In genomic region chr3:123781581-123781980, GRCm38 (mm10) we compare ENCODE assay signal across 20 mouse cellular contexts.
DNase-seq lines count a peak whose midpoint lies in the region; ATAC-seq and TF ChIP-seq lines count a peak whose summit lies in the region.
"Had no signal": no experiment of that assay in that cellular context is flagged by ENCODE, and none has a peak within 500 bp of the region (broad histone marks: within the 10 kb centered on the region; RNA-seq: fewer than 3 reads in every experiment).

No protein-coding gene starts in this region.

- H3K79me2 ChIP-seq in CH12.LX (replicated peaks; ENCODE audit: control insufficient read depth, extremely low read depth, insufficient read depth, poor library complexity, severe bottlenecking) = no peaks in the 10 kb centered on the region

- no peaks in the 10 kb centered on the region for H3K9me3 ChIP-seq in CH12.LX (replicated peaks; ENCODE audit: low read length)

- peak; percentile 51; the same call in 1 of the 2 replicates for TF ChIP-seq EP300 in CH12.LX (IDR thresholded peaks at IDR 0.05; ENCODE audit: low read length)

- no peak for ATAC-seq in granulocyte monocyte progenitor cell, adult 5-6 weeks (replicated peaks; ENCODE audit: poor library complexity, severe bottlenecking)
- ATAC-seq: activated CD4-positive, CD25-positive, alpha-beta regulatory T cell, adult 4 months; CD4-positive, CD25-positive, alpha-beta regulatory T cell, adult 4 months; Patski had no signal

- no peak overlapping the region for H3K4me3 ChIP-seq in CH12.LX (replicated peaks in 1 of 3; ENCODE audit: low read depth in 2 of 3, low read length in 2 of 3, poor library complexity in 1 of 3)

- no peak overlapping the region for H3K9ac ChIP-seq in CH12.LX (ENCODE audit: insufficient read depth, low read depth)

- no peak for TF ChIP-seq RAD21 in CH12.LX (IDR thresholded peaks at IDR 0.05; ENCODE audit: low read depth, low read length)

- dilution Hi-C loops in CH12.LX (cut with MboI; ENCODE audit: extremely low pct_ligation_motif_present, extremely low pct_unique_long_range_greater_than_20kb, low sequenced_read_pairs) = no loop called here

- no peak for TF ChIP-seq POLR2A in CH12.LX (IDR thresholded peaks at IDR 0.05; ENCODE audit: low read depth, low read length)

- H3K27me3 ChIP-seq in CH12.LX (replicated peaks) = no peaks in the 10 kb centered on the region
- H3K27me3 ChIP-seq: Patski had no signal

- H3K27ac ChIP-seq in CH12.LX (ENCODE audit: insufficient read depth, low read depth) = no peak overlapping the region

- H3K36me3 ChIP-seq in CH12.LX (replicated peaks in 1 of 2; ENCODE audit: control insufficient read depth in 1 of 2, insufficient read depth in 1 of 2, low read length in 1 of 2) = no peaks in the 10 kb centered on the region
- H3K36me3 ChIP-seq: G1E had no signal

- in situ Hi-C loops in CH12.LX (cut with MboI; ENCODE audit: low pct_ligation_motif_present, low pct_unique_long_range_greater_than_20kb, low sequenced_read_pairs) = no loop called here

- H3K4me1 ChIP-seq in CH12.LX (ENCODE audit: control insufficient read depth in 1 of 2, insufficient read depth in 2 of 2) = no peaks in the 10 kb centered on the region

- no peak for TF ChIP-seq CTCF in CH12.LX (conservative IDR thresholded peaks at IDR 0.05 in 1 of 2, IDR thresholded peaks at IDR 0.05 in 1 of 2; ENCODE audit: low read depth in 2 of 2, low read length in 2 of 2)

- H3K4me2 ChIP-seq in CH12.LX (ENCODE audit: insufficient read depth, low read depth, poor library complexity, severe bottlenecking) = no peak overlapping the region

- peak; percentile 24 for DNase-seq in 416B (ENCODE audit: low read depth)
- DNase-seq in CH12.LX (ENCODE audit: extremely low read depth) = peak; percentile 17
- DNase-seq in ovary, postnatal 36 days (ENCODE audit: low spot score) = no peak
- DNase-seq: adrenal gland, adult 2 months; adrenal gland, adult 8-10 months; adrenal gland, postnatal 10 days; adrenal gland, postnatal 14 days; adrenal gland, postnatal 25 days; adrenal gland, postnatal 36 days; B cell, adult 2 months; cerebellum, adult 11 months; cerebellum, adult 11-12 months; cerebellum, adult 18-20 months; cerebellum, adult 2 months; cerebellum, adult 8-10 months had no signal

TF ChIP-seq in CH12.LX, 34 proteins besides CTCF, POLR2A, EP300 and RAD21:
- TF ChIP-seq BHLHE40 (IDR thresholded peaks at IDR 0.05; ENCODE audit: low read depth, low read length) (peak; percentile 67), IRF4 (IDR thresholded peaks at IDR 0.05; ENCODE audit: low read depth, low read length) (peak; percentile 56; the same call in 1 of the 2 replicates), TCF12 (IDR thresholded peaks at IDR 0.05; ENCODE audit: low read depth, low read length) (no peak)
